Mouse (Mus musculus) intestine, embryonic 16.5 days (tissue): Measurements from ENCODE around the gene Ociad2. TPM values are rescaled to one million over a fixed set of nuclear protein-coding genes. Genes with fewer than 3 reads are reported as not detected.

Experiments used
- ATAC-seq: fragments of 200-750 bp; cut with Nextera tagmentation; 2 replicates; pipeline ENCODE4 v1.8.0; 2017; ENCODE audit warnings: moderate TSS enrichment, moderate library complexity
- H3K27ac ChIP-seq: fragments of 300-500 bp; sonication (generic); 2 replicates; pipeline ENCODE4 v1.5.1; 2014; ENCODE audit warnings: mild to moderate bottlenecking, low read length
- H3K27me3 ChIP-seq: fragments of 300-500 bp; sonication (generic); replicated peaks from 2 replicates; pipeline ENCODE4 v1.6.1; 2014; ENCODE audit warnings: low read length, control low read depth, mixed read lengths; ENCODE audit not compliant: control insufficient read depth, insufficient read depth
- H3K36me3 ChIP-seq: fragments of 300-500 bp; sonication (generic); 2 replicates; pipeline ENCODE4 v1.6.1; 2014; ENCODE audit warnings: low read length, control low read depth; ENCODE audit not compliant: control insufficient read depth, insufficient read depth
- H3K4me1 ChIP-seq: fragments of 300-500 bp; sonication (generic); 2 replicates; pipeline ENCODE4 v1.6.1; 2014; ENCODE audit warnings: low read length, control low read depth, mixed read lengths; ENCODE audit not compliant: control insufficient read depth, insufficient read depth
- H3K4me2 ChIP-seq: fragments of 300-500 bp; sonication (generic); 2 replicates; pipeline ENCODE4 v1.6.1; 2014; ENCODE audit warnings: low read depth, low read length, control low read depth
- H3K4me3 ChIP-seq: fragments of 300-500 bp; sonication (generic); 2 replicates; pipeline ENCODE4 v1.5.1; 2014; ENCODE audit warnings: mild to moderate bottlenecking, low read length
- H3K9ac ChIP-seq: fragments of 300-500 bp; sonication (generic); 2 replicates; pipeline ENCODE4 v1.6.1; 2014; ENCODE audit warnings: low read depth, low read length
- H3K9me3 ChIP-seq: fragments of 300-500 bp; sonication (generic); 2 replicates; pipeline ENCODE4 v1.6.1; 2016; ENCODE audit warnings: low read length, control low read depth; ENCODE audit not compliant: control insufficient read depth
- WGBS: fragments of 180-500 bp; shearing (Covaris S2); extraction: QIAGEN DNeasy Blood & Tissue Kit; methylation state at CpG from one replicate; pipeline ENCODE4 v1.1.7; 2014; 5-methylcytosine and 5-hydroxymethylcytosine counted together
- polyA plus RNA-seq: library from polyadenylated mRNA; unstranded; fragments of >200 nt; fragmentation: Nextera tagmentation; extraction: Ambion mirVana; gene quantifications from 2 replicates; pipeline ENCODE4 v1.2.1, GENCODE M21; 2015

The Ociad2 gene
- polyA plus RNA-seq, 1 experiment from 2014 or later, result 273 TPM

GRCm38 (mm10) chr5:73373184-73373583 lies 32.4 kb upstream of the Ociad2 start:
- Histone ChIP-seq H3K4me3 (no peak overlapping the region), H3K9me3 (no peaks in the 10 kb centered on the region), H3K36me3 (no peaks in the 10 kb centered on the region), H3K27ac (no peak overlapping the region), H3K27me3 (no peaks in the 10 kb centered on the region), H3K4me1 (0 out of 2 replicates have a peak, but pooled peaks cover 4% of the 10 kb centered on the region), H3K9ac (no peak overlapping the region), H3K4me2 (no peak overlapping the region)
- ATAC-seq, result no peak
- 39% methylated on average over 3 of the region's 3 CpGs for WGBS

- Histone ChIP-seq H3K4me2 (no peak overlapping the region), H3K27me3 (no peaks in the 10 kb centered on the region), H3K27ac (no peak overlapping the region), H3K9me3 (no peaks in the 10 kb centered on the region), H3K4me3 (no peak overlapping the region), H3K4me1 (0 out of 2 replicates have a peak, but pooled peaks cover 4% of the 10 kb centered on the region), H3K36me3 (no peaks in the 10 kb centered on the region), H3K9ac (no peak overlapping the region)
- ATAC-seq, result no peak
- WGBS, result 76% methylated on average over 5 of the region's 5 CpGs
Observed at GRCm38 (mm10) chr5:73372601-73373000, 31.8 kb upstream of the Ociad2 start.

- H3K9me3 ChIP-seq, result no peaks in the 10 kb centered on the region
- WGBS, result 40% methylated on average over 3 of the region's 3 CpGs
- H3K27ac ChIP-seq, result peak overlapping the region; percentile 69; the same call in 1 of the 2 replicates
- ATAC-seq, result peak; percentile 49
- no peaks in the 10 kb centered on the region for H3K27me3 ChIP-seq
- H3K4me1 ChIP-seq, result peaks cover 4% of the 10 kb centered on the region; the same call in 1 of the 2 replicates
- H3K4me3 ChIP-seq, result no peak overlapping the region
- H3K9ac ChIP-seq, result no peak overlapping the region
- no peak overlapping the region for H3K4me2 ChIP-seq
- no peaks in the 10 kb centered on the region for H3K36me3 ChIP-seq
Observed at GRCm38 (mm10) chr5:73369731-73370130, 28.9 kb upstream of the Ociad2 start.

- Histone ChIP-seq H3K4me2 (peak overlapping the region; percentile 9; the same call in 1 of the 2 replicates), H3K9me3 (no peaks in the 10 kb centered on the region), H3K4me3 (no peak overlapping the region), H3K27me3 (no peaks in the 10 kb centered on the region), H3K36me3 (no peaks in the 10 kb centered on the region), H3K9ac (no peak overlapping the region), H3K4me1 (peaks cover 4% of the 10 kb centered on the region), H3K27ac (peak overlapping the region; percentile 69)
- WGBS, result 67% methylated on average over 10 of the region's 10 CpGs
- ATAC-seq, result peak; percentile 61
Observed at GRCm38 (mm10) chr5:73368845-73369447, 28.1 kb upstream of the Ociad2 start.

- Histone ChIP-seq H3K9ac (no peak overlapping the region), H3K4me1 (peaks cover 4% of the 10 kb centered on the region), H3K4me3 (no peak overlapping the region), H3K9me3 (no peaks in the 10 kb centered on the region), H3K27ac (no peak overlapping the region), H3K4me2 (no peak overlapping the region), H3K27me3 (no peaks in the 10 kb centered on the region), H3K36me3 (no peaks in the 10 kb centered on the region)
- ATAC-seq, result no peak
- WGBS, result 72% methylated on average over 4 of the region's 4 CpGs
Observed at GRCm38 (mm10) chr5:73367906-73368305, 27.1 kb upstream of the Ociad2 start.

GRCm38 (mm10) chr5:73364107-73364864 lies 23.5 kb upstream of the Ociad2 start:
- peak; percentile 49 for ATAC-seq
- Histone ChIP-seq H3K4me3 (no peak overlapping the region), H3K27ac (no peak overlapping the region), H3K36me3 (no peaks in the 10 kb centered on the region), H3K9ac (no peak overlapping the region), H3K4me2 (no peak overlapping the region), H3K27me3 (no peaks in the 10 kb centered on the region), H3K9me3 (no peaks in the 10 kb centered on the region), H3K4me1 (peaks cover 9% of the 10 kb centered on the region)
- 90% methylated on average over 2 of the region's 2 CpGs for WGBS

- ATAC-seq, result no peak
- H3K9me3 ChIP-seq, result no peaks in the 10 kb centered on the region
- no peak overlapping the region for H3K27ac ChIP-seq
- no peaks in the 10 kb centered on the region for H3K27me3 ChIP-seq
- WGBS, result 72% methylated on average over 5 of the region's 5 CpGs
- H3K4me1 ChIP-seq, result peaks cover 5% of the 10 kb centered on the region
- H3K4me2 ChIP-seq, result no peak overlapping the region
- no peak overlapping the region for H3K9ac ChIP-seq
- no peak overlapping the region for H3K4me3 ChIP-seq
- no peaks in the 10 kb centered on the region for H3K36me3 ChIP-seq
Observed at GRCm38 (mm10) chr5:73362791-73363190, 22.0 kb upstream of the Ociad2 start.

- Histone ChIP-seq H3K9me3 (no peaks in the 10 kb centered on the region), H3K27ac (no peak overlapping the region), H3K36me3 (no peaks in the 10 kb centered on the region), H3K4me1 (peaks cover 5% of the 10 kb centered on the region), H3K9ac (no peak overlapping the region), H3K27me3 (no peaks in the 10 kb centered on the region), H3K4me3 (no peak overlapping the region), H3K4me2 (no peak overlapping the region)
- 81% methylated on average over 7 of the region's 7 CpGs for WGBS
- no peak for ATAC-seq
Observed at GRCm38 (mm10) chr5:73362338-73362737, 21.5 kb upstream of the Ociad2 start.

GRCm38 (mm10) chr5:73360240-73360639 lies 19.4 kb upstream of the Ociad2 start:
- Histone ChIP-seq H3K4me2 (peak overlapping the region; percentile 42), H3K4me3 (no peak overlapping the region), H3K9me3 (no peaks in the 10 kb centered on the region), H3K27me3 (no peaks in the 10 kb centered on the region), H3K27ac (peak overlapping the region; percentile 56), H3K4me1 (peaks cover 10% of the 10 kb centered on the region), H3K36me3 (no peaks in the 10 kb centered on the region), H3K9ac (no peak overlapping the region)
- no peak for ATAC-seq
- 34% methylated on average over 12 of the region's 12 CpGs for WGBS
